Mouse (Mus musculus) common myeloid progenitor, adult 5-6 weeks (primary cell): ENCODE data around the gene Sctr. TPM values are rescaled to one million over a fixed set of nuclear protein-coding genes. Genes with fewer than 3 reads are reported as not detected.

Experiments
- ATAC-seq: replicated peaks from 2 replicates; pipeline ENCODE4 v1.8.0; 2016; ENCODE audit warnings: low read depth, mild to moderate bottlenecking, moderate TSS enrichment, inconsistent platforms; ENCODE audit not compliant: poor library complexity, severe bottlenecking
- total RNA-seq: library from RNA; stranded (forward); fragments of 200-1000, 187-1606 nt; gene quantifications from 2 replicates; pipeline ENCODE4 v1.2.3, GENCODE M21; 2017

Sctr gene
- total RNA-seq, 1 experiment from 2014 or later, result not detected

DNA sequence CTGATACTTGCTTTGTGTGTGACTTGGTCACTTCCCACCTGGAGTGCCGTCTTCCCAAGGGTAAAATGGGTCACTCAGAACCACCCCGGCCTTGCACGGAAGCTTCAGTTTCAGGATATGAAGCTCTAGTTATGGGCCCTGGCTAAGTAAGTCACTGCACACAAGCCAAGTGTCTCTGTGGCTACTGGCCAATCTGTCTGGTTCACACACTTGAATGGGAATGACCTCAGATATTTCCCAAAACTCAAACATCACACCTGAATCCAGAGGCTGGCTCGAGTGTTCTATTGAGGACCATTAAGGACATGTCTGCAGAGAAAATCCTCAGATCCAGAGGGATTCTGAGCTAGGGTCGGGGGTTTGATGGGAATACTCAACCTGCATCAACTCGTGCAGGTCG, 55.5 kb downstream of the Sctr start:
- ATAC-seq, result no peak

DNA sequence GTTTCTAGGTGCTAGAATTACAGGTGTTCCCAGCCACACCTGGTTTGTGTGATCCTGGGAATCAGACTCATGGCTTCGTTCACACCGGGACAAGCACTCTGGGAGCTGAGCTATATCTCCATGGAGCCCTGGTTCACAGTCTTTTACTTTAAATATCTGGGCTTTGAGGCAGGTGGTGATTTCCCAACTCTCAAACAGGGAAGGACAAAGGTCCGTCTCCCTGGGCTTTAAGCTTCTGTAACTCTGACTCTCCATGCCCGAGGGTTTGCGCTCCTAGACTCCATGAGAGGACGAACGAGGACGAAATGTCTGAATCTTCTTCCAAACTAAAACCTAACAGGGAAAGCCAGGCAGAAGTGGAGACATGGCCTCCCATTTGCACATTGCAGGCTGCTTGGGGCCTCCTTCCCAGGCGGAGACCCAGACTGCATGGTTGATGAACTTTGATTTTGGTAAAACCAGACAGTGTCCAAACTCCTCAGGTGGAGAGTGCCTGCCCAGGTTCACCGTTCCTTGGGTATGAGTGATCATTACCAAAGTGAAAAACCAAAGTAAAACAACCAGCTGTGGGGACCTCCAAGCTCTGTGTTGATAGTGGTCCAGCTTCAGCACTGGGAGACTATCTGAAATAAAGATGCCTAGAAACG, 57.5 kb downstream of the Sctr start:
- no peak for ATAC-seq

DNA sequence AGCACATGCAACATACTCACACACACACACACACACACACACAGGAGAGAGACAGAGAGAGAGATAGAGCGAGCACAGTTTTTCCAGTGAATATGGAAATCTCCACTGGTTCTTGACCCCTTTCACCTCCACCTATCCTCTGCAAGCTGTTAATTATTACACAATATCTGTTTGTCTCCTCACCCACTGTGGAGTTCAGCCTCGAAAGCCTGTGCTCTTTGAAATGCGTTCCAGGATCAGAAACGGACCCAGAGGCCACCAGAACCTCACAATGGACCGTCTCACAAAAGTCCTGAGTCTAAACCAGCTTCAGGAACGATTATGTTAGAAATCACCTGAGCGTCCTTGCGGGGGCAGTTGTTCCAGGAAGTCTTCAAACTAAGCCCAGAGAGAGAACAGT, 59.5 kb downstream of the Sctr start:
- no peak for ATAC-seq

DNA sequence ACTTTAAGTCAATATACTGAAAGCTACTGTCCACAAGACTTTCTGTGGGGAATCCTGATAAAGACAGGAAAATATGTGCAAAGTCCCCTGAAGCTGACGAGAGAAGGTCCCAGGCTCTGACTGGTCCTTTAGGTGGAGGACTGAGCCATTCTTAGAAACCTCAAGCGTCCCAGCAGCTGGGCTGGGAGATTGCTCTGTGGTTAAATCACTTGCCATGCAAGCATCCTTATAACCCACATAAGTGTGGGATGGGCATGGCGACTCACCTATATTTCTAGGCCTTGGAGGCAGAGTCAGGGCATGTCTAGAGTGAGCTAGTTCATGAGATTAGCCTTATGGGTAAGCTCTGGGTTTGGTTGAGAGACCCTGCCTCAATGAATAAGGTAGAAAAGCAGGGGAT, 59.9 kb downstream of the Sctr start:
- no peak for ATAC-seq

DNA sequence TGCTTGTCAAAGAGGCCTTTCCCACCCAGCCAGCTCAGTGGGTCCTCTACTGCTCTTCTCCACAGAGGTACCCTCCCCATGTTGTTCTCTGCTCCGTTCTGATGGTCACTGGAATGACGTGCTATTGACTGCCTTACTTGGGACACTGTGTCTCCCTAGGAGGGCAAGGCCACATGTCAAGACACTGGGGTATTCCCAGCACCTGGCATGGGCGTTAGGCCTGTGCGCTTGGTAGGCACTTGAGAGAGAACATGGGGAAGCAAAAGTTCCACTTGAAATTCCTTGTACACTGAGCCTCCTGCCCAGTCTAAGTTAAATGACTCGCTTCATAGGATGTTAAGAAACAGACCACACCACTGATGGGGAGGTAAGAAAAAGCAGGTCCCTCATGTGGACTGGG, 62.4 kb downstream of the Sctr start:
- no peak for ATAC-seq

DNA sequence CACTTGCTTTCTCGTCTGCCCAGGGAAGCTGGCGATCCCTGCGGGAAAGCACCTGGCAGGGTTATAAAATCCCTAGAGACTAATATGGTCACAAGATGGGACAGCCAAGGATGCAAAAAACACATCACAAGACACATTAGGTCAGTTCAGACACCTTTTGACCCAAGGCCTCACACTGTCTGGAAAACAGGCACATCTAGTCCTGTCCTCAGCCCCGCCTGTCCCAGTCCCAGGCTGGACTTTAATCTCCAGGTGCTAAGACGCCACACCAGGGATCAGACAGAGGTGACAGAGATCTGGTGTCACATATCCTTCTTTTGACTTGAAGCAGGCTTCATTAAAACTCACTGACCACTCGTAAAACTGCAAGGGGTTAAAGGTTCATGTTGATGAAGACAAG, 63.5 kb downstream of the Sctr start:
- no peak for ATAC-seq

DNA sequence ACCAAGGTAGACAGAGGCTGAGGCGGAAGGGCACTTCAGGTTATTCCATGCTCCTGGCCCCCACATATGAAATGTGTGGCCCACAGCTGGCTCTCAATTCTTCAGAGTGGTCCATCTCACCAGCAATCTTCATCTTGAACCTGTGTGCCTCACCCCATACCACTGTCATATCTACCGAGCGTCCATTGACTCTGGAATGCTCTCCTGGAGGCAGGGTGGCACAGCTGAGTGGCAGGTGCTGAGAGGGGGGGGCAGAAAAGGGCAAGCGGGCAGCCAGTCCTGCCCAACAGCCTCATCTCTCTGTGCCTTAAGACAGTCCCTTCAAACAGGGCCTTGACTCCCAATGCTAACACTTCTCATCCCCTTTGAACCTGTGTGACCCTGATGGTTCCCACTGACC, 64.4 kb downstream of the Sctr start:
- no peak for ATAC-seq

DNA sequence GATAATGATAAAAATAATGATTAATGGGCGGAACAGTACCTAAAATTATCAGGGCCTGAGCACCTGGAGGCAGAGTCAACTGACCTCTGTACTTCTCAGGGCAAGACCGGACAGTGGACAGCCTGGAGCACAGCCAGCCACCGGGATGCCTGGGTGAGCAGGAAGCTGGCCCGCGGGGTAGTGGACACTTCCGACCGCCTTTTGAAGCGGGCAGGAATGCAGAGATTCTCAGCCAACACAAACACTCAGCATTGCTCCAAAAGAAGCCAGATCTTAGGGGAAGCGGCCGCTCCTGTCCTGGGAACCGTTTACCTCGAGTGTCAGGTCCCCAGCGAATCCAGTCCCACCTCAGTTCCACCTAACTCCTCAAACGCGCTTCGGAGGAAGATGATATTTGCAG, 66.2 kb downstream of the Sctr start:
- ATAC-seq, result no peak

DNA sequence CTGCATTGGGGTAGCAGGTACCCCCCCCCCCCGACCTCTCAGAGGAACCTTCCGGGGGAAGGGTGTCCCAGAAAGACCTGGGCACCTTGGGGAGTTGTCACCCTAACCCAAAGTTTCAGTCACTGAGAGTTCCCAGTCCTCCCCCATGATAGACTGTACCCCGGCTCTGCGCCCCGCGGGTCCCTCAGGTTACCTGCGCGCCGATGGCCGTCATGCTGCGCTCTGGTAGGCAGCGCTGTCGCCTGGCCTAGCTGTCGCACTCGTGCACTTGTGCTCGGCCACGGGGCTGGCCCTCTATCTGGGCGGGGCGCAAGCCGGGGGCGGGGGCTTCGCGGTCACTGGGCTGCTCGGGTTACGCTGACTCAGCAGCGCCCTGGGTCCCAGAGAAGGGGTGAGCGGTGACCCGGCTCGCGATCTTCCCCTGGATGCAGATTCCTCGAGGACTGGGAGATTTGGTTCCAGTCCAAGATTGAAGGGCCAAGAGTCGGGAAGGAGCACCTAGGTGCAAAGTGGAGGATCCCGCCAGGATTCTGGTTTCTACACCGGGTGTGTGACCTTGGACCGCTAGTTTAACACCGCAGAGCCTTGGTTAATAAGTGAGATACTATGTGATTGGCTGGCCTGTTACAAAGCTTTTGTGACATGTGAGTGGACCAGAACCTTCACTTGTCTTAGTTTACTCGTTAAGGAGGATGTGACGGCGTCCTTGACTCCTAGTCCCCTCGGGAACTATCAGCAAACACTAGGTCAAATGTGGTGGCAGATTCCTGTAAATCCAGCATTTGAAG, 67.0 kb downstream of the Sctr start, which contains the start of gene Tmem37:
Tmem37 (minus strand) TSS at position 556 of the 788 bp plus-strand sequence.
- ATAC-seq, result peak; percentile 79

DNA sequence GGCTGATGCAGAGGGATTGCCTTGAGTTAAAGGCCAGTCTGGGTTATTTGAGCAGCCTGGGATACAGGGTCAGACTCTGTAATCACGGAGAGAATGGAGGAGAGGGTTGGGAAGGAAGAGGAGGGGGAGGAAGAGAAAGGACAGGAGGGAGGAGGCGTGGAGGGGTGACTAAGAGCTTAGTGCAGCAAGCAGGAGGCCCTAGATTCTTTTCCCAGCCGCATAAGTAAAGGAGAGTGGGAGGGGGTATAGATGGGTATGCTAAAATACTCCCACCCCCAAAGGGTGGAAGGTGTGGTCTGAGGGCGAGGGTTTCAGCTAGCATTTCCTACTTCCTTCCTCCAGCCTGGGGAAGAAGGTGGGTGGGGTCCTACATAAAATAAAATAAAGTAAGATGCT, 67.6 kb downstream of the Sctr start:
- no peak for ATAC-seq

DNA sequence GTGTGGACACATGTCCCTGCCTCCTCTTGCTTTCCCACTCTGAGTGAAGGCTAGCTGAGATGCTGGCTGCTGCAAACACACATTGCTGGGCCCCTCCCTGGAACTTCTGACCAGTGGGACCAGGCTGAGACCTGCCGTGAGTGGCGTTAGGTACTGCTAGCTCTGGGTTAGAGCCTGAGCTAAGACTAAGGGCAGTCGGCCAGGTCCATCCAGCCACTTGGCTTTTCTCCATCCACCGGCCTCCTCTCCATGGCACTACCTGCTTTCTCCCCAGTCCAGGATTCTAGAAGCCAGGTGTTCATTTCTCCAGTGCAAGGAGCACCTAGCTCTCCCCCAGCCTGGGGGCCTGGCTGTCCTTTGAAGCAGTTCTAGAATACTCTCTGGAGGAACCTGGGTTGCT, 68.2 kb downstream of the Sctr start:
- no peak for ATAC-seq

DNA sequence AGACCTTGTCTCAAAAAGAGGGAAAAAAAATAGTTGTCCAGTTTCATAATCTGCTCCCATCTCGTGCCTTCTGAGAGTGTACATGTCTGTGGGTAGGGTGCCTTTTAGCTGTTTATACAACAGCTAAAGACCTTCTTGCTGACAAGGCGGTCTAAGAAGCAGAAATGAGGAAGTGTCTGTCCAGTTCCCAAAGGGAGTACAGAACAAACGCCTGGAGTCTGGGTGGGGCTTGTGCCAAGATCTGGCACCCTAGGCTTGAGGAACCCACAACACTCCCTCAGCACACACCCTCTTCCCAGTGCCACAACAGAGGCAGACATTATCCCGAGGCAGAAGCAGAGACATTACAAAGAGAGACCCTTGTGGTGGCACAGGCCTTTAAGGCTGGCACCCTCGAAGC, 68.8 kb downstream of the Sctr start:
- ATAC-seq, result peak; percentile 64

DNA sequence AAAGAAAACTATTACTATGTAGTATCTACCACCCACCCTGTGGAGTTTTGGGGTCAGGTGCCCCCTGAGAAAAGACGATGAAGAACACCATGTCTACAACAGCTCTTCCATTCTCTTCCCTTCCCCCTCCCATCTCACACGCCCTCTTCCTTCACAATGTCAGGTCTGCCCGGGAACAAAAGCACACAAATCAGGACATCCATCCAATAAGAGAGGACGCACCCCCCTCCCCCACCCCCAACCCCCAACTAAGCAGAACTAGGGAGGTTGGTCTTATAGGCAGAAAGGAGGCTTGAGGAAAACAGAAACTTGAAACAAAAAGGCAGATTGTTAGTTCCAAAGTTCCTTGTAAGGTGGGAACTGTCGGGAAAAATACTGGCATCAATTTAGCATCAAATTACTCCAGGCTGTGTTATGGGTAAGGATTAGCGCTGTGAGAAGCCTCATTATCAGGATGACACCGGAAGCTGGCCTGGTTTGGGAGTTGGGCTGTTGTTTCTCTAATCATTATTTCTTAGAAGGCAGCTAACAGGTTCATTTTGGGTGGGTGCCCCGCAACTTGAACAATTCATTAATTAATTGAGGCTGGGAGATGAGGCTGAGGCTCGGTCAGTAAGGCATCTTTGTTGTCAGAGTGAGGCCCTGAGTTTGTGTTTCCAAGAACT, 71.2 kb downstream of the Sctr start:
- ATAC-seq, result no peak

DNA sequence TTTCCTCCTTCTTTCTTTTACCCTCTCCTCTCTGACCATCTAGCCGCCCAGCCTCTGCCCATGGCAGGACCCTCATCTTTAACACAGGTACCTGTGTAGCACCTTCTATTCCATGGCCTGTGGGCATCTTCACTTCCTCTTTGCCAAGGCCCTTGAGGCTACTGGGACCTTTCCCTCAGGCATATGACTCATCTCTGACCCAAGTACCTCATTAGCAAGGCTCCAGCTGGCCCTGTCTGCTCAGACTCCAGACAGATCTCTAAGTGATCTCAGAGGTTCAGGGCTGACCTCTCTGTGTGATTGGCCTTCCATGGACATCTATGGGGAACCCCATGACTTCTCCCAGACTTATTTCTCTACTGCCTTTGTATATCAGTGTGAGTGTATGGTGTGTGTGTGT, 73.9 kb downstream of the Sctr start:
- peak; percentile 53 for ATAC-seq

DNA sequence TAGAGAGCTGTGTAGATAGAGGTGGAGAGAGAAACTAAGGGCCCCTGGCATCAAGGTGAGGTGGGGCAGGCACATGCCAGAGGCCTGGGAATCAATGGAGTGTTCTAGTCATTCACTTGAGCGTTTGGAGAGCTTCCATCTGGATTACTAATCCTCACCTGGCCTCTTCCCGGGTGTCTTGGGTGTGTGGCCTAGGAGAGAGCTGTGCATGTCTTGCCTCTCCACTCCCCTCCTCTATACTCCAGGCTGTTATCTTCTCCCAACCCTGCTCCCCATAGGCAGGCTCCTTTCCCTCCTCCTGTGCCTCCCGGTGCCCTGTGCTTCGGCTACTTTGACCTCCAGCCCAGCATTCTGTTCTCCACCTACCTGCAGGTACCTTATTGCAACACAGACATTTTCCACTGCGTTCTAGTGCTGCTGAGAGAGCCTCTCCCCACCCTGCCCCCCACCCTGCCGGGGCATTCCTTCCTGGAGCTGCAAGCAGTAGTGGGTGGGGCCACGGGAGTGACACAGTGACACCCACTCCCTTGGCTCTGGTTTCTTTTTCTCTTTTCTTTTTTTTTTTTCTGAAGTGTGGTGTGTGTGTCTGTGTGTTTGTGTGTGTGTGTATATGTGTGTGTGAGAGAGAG, 76.4 kb downstream of the Sctr start:
- no peak for ATAC-seq

DNA sequence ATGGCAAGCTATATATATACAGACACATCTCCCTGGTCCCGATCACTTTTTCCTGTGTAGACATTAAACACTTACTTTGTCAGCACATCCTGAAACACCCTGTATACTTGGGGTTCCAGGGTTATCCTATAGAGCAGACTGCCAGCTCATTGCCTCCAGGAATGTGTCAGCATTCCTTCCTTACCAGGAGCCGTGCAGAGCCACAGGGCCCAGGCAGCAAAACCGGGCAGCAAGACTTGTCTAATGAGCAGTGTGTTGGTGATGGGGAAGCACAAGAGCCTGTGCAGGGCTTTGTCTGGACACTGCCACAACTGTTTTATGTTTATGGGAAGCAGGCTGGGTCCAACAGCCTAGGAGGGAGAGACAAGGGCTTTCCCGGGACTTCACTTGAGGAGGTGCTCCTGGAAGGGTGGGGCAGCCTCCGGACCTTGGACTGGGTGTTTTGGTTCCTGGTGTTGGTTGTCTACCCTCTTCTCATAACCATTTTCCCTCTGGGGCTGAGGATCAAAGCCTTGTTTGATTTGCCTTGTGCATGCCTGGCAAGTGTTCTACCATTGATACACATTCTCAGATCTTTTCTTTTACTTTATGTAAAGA, 77.3 kb downstream of the Sctr start:
- ATAC-seq, result no peak

DNA sequence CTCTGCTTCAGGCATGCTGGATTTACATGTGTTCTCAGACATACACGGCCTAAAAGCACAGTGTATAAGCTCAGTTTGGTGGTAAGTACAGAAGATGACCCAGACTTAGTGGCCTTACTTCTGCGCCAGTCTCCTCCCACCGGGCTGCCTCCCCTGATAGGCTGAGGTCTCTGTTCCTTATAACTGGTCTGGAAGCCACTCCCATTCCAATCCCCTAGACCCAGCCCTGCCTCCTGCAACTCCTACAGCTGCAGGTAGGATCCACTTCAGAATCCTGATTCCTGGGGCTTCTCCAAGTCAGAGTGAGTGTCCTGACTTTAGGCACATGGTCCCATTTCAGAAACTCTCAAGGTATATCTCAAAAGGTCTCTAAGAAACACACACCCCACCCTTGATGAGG, 79.0 kb downstream of the Sctr start:
- 0 out of 2 replicates have a peak, but pooled peaks have one; percentile 27 for ATAC-seq

DNA sequence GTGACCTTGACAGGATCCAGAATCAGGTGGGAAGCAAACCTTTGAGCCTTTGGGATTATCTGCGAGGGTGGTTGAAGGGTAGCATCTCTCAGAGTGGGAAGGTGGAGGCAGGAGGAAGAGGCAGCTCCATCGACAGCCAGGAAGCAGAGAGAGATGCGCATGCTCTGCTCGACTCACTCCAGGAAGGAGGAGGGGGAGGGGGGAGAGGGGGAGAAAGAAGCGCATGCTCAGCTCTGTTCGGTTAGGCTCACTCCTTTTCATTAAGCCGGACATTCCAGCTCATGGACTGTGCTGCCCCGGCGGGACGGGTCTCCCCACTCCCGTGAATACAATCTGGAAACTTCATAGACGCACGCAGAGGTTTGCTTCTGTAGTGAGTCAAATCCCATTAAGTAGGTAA, 80.0 kb downstream of the Sctr start:
- no peak for ATAC-seq

DNA sequence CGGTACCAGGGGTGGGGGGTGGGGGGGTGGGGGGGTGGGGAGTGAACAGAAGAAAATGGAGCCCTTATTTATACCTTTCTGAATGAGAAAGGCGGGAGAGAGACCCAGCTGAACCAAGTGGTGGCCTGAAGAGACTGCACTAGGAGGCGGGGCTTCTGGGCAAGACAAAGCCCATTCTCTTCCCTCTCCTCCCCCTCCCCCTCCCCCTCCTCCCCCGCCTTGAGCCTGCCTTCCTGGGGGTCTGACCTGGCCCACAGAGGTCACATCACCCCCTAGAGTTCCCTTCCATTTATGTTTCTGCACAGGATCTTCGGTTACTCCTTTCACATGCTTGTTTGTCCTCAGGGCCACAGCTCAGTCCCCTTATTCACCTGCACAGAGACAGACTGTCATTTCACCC, 82.5 kb downstream of the Sctr start:
- ATAC-seq, result no peak

DNA sequence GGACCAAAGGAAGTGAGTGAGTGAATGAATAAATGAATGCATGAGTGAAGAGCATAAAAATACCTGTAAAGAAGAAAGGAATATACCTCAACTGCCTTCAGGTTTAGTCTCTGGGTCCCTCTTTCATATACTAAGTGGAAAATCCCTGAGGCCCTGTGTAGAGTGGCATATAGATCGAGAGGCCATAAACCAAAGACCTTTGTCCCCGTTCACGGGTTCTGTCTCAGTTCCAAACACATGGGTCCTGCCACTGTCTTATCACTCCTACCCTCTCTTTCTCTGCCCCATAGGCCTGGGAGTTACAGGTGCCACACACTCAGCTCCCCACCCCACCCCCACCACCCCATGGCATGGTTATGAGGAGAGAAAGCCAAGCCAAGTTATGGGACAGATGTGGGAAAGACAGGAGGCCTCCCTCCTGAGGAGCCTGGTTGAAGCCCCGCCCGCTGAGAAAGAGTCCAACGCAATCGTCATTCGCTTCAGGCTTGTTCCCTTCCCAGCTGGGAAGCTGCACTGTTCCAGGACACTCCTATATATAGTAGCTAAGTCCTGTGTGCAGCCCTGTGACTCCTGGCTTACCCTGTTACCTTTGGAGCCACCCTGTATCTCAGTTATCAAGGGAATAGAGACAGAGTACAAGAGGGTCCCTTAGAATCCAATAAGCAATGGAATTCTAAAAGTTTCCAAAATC, 84.3 kb downstream of the Sctr start:
- no peak for ATAC-seq
